Mouse (Mus musculus) spleen, postnatal 4 days (tissue): ENCODE data around the gene Cldn4.
A peak's percentile ranks its signal among the peaks of the same experiment; 100 is the strongest.

ENCODE experiments used
- DNase-seq, 2 experiments: peaks; one replicate each; pipeline ENCODE4 v3.0.0; 2022; ENCODE audit warnings: low spot score in 2 of 2

Cldn4 gene

DNA sequence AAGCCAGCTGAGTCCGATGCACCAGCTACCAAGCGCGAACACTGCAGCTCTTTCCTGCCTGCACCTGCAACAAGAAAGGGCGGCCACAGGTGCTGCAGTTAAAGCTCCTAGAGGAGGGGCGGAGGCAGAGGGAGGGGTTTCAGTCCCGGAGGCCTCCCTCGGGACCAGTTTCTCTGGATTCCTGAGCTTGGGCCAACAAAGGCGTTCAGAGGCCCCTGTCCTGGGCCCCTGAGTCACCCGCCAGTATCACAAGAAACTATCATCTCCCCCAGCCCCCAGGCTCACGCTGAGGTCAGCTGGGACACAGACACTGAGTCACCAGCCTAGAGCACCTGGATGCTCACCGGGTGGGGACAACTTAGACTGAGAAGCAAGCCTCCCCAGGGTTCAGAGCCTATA, at the start of gene Cldn4:
TSS of gene Cldn4 (minus strand) at position 78 of the 399 bp plus-strand sequence.
- no peak for DNase-seq

- no peak for DNase-seq
Measured at GRCm38 (mm10) chr5:134992566-134992965, 45.8 kb upstream of the Cldn4 start.

GRCm38 (mm10) chr5:134989741-134990140, 43.0 kb upstream of the Cldn4 start:
- no peak for DNase-seq

GRCm38 (mm10) chr5:134989166-134989565, 42.4 kb upstream of the Cldn4 start:
- no peak for DNase-seq

DNA sequence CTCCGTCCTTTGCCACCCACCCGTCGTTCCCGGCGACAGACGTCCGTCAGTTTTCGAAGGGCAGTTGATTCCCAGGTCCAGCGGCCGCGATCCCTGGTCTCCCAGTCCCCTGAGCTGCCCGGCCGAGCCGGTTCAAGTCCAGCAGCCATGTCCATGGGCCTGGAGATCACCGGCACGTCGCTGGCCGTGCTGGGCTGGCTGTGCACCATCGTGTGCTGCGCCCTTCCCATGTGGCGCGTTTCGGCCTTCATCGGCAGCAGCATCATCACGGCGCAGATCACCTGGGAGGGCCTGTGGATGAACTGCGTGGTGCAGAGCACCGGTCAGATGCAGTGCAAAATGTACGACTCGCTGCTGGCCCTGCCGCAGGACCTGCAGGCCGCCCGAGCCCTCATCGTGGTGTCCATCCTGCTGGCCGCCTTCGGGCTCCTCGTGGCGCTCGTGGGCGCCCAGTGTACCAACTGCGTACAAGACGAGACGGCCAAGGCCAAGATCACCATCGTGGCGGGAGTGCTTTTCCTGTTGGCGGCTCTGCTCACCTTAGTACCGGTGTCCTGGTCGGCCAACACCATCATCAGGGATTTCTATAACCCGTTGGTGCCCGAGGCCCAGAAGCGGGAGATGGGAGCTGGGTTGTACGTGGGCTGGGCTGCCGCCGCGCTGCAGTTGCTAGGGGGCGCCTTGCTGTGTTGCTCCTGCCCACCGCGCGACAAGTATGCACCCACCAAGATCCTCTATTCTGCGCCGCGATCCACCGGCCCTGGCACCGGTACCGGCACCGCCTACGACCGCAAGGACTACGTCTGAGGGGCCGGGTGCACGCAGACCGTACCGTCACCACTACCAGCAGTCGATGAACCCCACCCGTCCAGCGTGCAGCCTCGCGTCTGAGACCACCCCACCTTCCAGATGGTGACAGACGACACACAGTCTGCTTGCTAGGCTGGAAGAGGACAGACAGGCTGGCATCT, 39.8 kb upstream of the Cldn4 start:
- no peak for DNase-seq

DNA sequence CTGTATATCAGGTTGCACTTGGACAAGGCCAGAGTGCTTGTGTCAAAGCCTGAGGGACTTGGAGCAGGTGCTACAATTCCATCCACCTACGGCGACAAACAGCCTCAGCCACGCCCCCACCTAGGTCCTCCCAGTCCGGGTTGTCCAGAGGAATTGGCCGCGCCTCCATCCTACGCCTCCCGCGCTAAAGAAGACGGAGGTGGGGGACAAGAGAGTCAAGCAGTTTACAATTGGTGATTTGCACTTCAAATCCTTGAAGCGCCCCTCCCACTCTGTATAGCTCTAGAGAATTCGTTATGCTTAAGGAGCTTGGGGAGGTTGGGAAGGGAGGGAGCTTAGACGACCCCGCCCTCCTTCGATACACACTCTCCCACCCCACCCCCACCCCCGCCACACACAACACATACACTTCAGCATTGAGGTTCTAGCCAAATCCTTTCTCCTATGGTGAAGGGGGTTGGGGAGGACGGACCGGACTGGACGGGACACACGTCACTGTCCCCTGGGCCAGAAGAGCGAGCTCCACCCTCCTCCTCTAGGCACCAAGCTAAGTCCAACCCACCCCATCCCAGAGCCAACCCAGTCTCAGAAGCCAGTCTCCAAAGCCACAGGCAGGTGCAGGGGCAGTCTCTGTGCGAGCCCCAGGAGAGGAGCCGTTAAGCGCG, 39.0 kb upstream of the Cldn4 start, which contains the start of gene Cldn3:
TSS of gene Cldn3 (plus strand) at position 582 of the 665 bp plus-strand sequence.
- no peak for DNase-seq

DNA sequence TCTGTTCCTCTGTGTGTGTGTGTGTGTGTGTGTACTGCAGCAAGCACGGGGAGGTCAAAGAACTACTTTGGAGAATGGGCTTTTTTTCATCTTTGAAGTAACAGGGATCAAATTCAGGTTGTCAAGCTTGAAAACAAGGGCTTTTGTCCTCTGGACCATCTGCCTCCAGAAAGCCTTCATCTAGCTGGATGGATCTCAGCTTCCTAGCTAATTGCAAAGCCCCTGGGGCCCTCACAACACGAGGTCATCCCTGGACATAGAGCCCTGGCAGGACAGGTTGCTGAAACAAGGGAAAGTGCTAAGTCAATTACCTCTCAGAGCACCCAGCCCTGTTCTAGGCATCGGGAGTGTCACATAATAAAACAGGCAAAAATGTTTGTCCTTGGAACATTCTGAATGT, 37.0 kb upstream of the Cldn4 start:
- no peak for DNase-seq

DNA sequence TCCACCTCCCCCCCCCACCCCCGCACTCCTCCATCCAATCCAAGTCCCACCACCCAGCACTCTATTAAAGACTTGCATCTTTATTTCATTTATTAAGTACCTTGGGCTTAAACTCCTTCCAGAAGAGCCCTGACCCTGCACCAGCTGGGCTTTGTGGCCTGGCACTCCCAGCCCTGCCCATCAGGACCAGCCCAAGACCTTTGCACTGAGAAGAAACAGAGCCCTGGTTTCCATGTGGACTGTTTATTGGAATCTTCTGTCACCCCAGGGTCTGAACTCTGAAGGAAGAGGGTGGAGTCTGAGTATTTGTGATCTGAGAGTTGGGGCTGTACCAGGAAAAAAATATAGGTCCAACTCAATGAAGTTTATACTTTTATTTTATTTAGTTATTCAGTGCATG, 36.4 kb upstream of the Cldn4 start:
- DNase-seq = no peak

DNA sequence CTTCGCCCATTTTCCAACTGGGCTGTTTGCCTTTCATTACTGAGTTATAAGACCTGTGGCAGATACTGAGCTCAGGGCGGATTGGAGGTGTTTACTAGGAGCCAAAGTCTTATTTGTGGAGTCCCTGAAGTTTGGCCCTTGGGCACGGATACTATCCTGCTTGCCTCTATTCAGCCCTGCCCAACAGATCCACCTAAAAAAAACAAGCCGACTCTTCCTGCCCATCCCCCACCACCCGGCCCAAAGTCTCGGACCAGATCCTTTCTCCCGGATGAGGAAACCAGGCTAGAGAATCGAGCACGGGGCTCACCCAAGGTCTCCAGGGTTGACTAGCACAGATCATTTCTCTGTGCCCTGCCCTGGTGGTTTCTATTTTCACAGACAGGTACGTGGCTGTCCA, 34.4 kb upstream of the Cldn4 start:
- DNase-seq = no peak

DNA sequence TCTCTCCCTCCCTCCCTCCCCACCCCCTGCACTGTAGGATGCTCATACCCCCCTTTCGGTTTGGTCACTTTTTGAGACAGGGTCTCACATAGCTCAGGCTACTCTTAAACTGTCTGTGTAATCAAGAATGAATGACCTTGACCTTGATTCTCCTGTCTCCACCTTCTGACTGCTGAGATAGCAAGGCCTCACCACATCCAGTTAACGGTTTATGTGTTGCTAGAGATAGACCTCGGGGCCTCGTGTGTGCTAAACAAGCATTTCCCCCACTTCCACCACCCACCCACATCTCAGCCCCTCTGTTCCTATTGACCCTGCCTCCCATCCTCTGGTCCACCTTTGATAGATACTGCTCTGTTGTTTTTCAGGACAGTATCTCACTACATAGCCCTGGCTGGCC, 31.1 kb upstream of the Cldn4 start:
- DNase-seq = no peak

DNA sequence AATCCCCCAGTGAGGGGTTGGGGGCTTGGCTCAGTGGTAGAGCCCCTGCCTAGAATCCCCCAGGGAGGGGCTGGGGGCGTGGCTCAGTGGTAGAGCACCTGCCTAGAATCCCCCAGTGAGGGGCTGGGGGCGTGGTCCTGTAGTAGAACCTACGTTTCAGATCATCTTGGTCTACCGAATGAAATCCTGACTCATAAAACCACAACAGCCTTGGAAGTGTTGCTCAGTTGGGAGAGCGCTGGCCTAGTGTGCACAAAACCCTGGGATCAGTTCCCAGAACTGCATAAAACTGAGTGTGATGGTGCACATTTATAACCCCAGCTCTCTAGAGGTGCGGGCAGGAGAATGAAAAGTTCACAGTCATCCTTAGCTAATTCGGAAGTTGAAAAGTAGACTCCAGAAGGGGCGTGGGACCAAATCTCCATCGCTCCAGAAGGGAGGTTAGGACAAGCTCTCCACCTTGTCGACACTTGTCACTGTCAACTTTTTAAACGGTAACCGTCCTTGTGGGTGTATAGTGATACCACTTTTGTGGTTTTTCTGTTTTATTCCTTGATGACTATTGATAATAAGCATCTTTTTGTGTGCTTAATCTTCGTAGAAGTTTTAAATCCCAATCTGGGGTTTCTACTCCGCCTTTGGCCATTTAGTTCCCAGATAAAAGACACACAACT, 30.0 kb upstream of the Cldn4 start:
- DNase-seq = no peak

DNA sequence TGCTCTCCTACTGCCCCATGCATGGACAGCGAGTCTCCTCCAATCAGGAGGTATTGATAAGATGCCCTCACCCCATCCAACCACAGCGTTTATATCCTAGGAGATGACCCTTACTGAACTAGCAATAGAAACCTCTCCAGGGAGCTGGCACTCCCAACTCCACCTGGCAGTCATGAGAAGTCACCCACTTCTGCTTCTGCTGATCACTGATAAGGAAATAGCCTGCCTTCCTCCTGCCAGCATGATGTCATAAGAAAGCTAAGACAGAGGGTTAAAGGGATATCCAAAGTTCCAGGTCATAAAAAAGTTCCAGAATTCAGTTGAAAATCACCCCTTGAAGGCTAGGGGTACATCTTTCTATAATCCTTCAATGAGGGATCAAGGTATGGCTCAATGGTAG, 29.4 kb upstream of the Cldn4 start:
- DNase-seq = peak in 1 of 2 experiments; percentile 34

- no peak for DNase-seq
Measured at GRCm38 (mm10) chr5:134974921-134975320, 28.2 kb upstream of the Cldn4 start.

DNA sequence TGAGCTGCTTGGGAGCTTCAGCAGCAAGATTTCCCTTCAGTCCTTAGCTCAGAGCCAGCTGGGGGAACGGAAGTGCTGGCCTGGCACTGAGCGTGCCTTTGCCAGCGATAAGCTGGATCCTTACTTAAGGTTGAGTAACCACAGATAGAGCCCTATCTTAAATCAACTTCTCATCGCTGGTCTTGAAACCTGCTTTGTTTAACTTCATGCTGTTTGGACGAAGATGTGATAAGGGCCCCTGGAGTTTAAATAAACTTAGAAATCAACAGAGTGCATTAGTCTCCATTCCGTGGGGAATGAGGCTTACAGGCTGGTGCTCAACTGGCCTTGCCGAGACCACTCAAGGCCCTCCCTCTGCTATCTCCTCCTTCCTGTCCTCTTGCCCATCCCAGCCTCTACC, 27.6 kb upstream of the Cldn4 start:
- DNase-seq = no peak

GRCm38 (mm10) chr5:134973526-134973925, 26.8 kb upstream of the Cldn4 start:
- no peak for DNase-seq

DNA sequence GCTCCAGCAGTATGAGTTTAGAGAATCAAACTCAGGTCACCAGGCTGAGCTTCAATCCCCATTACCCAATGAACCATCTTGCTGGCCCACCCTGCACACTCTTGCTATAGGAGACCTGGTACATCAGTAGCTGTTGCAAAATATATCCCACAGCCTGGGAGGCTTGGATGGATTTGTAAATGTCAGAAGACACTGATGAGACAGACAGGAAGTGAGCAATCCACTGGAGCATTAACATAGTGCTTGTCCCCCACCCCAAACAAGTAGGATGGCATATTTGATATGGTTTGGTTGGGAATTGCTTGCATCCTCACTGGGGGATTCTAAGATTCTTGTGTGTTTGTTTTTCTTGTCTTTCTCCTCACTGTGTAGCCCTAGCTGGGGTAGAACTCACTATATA, 26.3 kb upstream of the Cldn4 start:
- no peak for DNase-seq

DNA sequence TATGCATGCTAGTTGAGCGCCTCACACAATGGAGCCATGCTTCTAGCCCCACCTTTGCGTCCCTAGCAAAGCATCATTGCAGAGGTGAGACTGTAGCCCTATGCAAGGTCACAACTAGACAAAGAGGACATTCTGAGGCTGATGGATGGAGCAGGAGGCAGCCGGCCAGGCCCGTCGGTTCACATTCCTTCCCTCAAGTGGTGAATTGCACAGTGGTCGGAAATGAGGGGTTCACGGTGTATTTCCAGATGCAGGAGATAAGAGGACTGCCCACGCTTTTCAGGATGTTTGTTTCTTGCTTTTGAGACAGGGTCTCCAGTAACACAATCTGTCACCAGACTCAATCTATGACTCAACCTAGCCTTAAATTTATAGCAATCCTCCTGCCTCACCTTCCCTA, 23.9 kb upstream of the Cldn4 start:
- no peak for DNase-seq

DNA sequence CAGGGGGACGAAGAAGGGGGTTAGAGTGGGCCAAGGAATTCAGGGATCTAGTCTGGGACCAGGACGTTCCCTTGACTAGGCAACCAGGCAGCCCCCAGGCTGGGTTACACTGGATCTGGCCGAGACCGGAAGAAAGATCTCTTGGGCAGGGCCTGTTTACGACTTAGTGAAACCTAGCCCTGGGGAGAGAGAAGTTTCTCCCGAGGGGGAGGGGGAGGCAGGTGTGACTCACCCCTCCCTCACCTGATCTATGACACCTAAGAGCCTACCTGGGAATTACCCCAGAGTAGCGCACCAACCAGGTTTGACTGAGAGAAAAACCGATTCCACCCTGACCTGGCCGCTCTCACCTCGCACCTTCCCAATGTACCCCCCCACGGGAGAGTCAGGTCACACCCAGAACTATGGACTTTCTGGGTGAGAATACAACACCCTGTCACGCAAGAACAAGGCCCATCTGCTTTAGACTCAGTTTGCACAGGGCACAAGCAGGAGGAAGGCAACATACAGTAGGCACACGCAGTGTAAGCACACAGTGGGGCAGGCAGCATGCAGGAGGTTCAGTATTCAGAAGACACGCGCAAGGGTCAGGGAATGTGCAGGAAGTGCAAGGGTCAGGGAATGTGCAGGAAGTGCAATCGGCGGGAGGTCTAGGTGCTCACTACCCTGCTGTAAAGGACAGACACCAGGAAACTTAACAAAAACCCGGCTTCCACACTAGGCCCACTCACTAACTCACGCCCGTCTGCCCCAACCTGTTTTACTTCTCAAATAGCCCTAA, 20.6 kb upstream of the Cldn4 start:
- no peak for DNase-seq

- peak; percentile 62 to 76 for DNase-seq
Measured at GRCm38 (mm10) chr5:134965852-134966821, 19.4 kb upstream of the Cldn4 start.

GRCm38 (mm10) chr5:134965473-134965851, 18.7 kb upstream of the Cldn4 start:
- peak; percentile 81 to 88 for DNase-seq
